Mouse (Mus musculus): ENCODE measurements around the gene Itpr2. TPM values are rescaled to one million over a fixed set of nuclear protein-coding genes. Genes with fewer than 3 reads are reported as not detected.

Gene Itpr2
- 92.8 and 138 TPM in 2 replicates for polyA plus RNA-seq (2015; fragmentation: Nextera tagmentation; extraction: Ambion mirVana)

GRCm38 (mm10) chr6:146501866-146502804 lies at the start of gene Itpr2:
Gene Itpr2, minus strand, starts transcription at chr6:146502223.
- peak; percentile 82 for DNase-seq (ENCODE audit: low spot score)

DNA sequence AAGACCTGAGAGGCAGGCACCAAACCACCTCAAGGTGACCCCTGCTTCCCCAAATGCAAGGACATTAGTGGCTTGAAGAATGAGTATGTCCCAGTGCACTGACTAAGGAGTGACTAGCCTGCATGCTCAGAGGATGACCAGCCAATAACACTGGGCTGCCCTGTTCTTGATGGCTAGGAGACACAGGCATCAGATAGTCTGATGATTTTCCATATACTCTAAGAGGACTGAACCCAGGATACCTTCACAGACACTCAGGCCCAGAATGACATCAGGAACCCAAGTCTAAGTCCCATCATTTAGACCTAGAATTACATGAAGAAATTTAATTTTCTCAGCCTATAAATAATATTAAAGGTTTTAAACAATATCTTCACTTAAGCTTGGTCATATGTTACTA lies 49.3 kb upstream of the Itpr2 start:
- no peak for DNase-seq (ENCODE audit: low spot score)

GRCm38 (mm10) chr6:146550421-146550820 lies 48.4 kb upstream of the Itpr2 start:
- no peak for DNase-seq (ENCODE audit: low spot score)

GRCm38 (mm10) chr6:146545289-146545865 lies 43.4 kb upstream of the Itpr2 start:
- no peak for DNase-seq (ENCODE audit: low spot score)

- peak; percentile 19 for DNase-seq (ENCODE audit: low spot score)
These were observed 42.6 kb upstream of the Itpr2 start for GRCm38 (mm10) chr6:146544622-146545021.

DNA sequence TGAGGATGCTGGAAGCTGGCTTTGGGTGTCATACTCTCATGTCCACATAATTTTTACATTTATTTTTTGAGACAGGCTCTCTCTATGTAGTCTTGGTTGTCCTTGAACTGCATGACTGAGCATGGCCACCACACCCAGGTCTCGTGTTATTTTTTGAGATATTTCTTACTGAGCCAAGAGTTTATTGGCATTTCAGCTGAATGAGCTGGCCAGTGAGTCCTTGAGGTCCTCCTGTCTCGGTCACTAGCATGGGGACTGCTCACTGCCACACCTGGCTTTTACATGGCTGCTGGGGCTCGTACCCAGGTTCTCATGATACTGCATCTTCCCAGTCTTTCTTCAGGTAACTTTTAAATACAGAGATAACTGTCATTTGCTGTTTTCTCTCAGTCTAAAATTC lies 38.4 kb upstream of the Itpr2 start:
- DNase-seq (ENCODE audit: low spot score) = no peak

GRCm38 (mm10) chr6:146538661-146539060 lies 36.6 kb upstream of the Itpr2 start:
- no peak for DNase-seq (ENCODE audit: low spot score)

DNA sequence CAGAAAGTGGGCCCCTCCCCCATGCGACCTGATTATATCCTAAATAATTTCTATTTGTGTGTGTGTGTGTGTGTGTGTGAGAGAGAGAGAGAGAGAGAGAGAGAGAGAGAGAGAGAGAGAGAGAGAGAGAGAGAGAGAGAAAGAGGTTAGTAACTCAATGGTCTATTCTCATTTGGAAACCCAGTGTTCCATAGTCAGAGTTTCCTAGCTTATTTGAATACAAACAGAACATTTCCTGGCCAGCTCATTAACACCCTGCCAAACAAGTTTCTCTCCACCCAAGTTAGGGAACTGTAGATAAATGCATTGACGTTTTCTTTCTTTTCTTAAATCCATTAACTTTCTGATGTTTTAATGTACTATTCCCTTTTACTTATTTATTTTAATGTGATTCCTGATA lies 36.0 kb upstream of the Itpr2 start:
- DNase-seq (ENCODE audit: low spot score) = no peak

DNA sequence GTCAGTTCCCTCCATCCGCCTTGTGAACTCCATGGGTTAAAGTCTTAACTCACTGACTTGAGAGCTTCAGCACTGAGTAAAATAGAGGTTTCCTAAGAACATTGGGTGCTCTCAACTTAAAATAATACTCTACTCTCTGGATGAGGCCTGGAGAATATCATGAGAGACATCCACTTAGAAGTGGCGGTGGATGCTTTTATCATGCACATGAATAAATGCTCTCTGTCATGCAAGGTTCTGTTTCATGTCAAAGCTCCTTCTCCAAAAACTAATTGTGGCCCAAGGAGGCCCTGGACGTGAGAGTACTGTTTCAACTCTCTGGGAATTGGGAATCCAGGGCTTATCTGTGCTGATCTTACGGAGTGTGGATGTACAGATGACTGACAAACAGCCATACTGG lies 35.1 kb upstream of the Itpr2 start:
- no peak for DNase-seq (ENCODE audit: low spot score)

- DNase-seq (ENCODE audit: low spot score) = no peak
These were observed 33.5 kb upstream of the Itpr2 start for GRCm38 (mm10) chr6:146535501-146535900.

DNA sequence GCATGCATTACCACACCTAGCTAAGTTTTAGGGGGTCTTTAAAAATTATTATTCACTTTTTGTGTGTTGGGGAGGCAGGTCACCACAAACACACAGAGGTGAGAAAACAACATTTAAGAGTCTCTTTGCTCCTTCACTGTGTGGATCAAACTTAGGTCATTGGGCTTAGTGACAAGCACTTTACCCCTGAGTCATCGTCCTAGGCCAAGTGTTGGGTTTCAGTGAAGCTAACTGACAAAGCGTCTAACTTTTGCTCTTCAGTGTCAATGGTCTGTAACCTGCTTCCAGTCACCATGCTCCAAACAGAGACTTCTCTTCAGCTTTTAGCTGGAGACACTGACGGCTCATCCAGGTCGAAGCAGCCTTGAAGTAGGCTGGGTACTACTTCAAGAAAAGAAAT lies 31.1 kb upstream of the Itpr2 start:
- DNase-seq (ENCODE audit: low spot score) = no peak

GRCm38 (mm10) chr6:146530769-146531168 lies 28.7 kb upstream of the Itpr2 start:
- DNase-seq (ENCODE audit: low spot score) = no peak

DNA sequence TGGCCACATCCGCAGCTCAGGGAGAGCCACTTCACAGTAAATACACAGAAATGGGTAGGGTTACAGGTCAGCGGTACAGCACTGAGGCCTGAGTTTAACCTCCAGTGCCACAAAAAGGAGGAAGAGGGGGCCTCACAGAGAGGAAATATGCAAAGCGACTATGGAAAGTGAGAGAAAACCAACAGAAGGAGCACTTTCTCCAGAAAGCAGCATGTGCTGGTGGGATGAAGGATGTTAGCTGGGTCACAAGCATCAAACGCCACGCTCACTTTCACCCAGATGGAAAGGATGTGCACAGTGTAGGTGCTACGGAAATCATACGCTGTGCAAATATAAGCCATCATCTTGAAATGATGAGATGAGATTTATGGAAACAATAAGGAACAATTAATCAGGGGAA lies 28.3 kb upstream of the Itpr2 start:
- no peak for DNase-seq (ENCODE audit: low spot score)

DNA sequence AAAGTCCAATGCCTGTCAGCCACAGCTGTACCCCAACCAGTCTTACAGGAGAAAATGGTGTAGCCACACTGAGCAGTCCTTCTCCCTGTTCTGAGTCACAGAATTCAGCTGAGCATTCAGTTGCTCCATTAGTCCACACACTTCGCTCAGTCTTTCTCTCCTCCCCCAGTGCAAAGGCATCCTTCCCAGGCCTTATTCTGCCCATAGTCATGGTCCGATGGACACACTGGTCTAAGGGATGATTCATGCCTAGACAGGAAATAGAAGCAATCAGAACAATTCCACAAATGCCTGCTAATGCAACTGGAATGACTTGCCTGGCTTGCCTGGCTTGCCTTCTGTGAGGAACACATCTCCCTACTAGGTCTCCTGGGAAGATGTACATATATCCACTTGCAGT lies 25.5 kb upstream of the Itpr2 start:
- no peak for DNase-seq (ENCODE audit: low spot score)

DNA sequence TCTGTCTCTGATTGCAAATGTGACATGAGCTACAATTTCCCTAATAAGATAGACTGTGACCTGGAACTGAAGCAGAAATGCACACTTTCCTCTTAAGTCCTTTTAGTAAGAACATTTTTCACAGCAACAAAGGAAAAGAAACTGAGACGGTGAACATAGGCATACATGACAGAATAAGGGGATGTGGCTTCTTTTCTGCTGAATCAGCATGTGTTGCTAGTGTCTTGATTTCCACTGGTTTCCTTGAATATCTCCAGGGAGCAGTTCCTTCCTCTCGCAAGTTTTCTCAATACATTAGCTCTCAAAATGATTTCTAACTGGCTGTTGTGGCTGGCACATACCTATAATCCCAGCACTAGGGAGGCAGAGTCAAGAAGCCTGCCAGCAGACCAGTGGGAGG lies 23.5 kb upstream of the Itpr2 start:
- DNase-seq (ENCODE audit: low spot score) = no peak

DNA sequence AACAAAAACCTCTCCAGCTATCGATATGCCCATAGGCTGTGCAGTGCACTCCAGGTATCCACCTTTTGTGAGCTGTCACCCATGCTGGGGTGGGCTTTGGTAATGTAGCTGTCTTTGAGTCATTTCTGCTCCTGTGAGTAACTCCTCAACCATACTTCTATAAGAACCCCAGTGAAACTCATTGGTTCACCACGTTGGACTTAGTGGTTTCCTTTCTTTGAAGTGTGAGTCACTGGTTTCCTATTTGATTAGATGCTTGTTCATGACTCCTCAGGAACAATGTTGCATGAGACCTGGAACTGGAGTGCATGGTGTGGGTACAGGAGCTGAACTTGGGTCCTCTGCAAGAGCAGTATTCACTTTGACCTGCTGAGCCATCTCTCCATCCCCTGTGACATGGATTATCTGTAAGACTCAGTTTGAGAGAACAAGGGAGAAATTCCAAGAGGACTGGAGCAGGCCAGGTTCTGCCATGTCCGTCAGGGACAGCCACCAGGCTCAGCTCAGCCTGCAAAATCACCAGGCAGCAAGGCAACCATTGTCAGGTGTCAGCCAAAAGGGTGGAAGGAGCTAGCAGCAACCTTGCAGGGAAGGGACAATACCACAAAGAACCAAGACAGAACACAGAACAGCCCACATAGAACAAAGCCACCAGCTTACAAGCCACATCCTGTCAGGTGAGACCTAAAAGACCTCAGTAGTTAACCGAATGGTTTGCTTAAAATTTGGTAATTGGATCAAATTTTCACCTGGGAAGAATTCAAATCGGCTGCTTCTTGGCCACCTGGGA lies 19.6 kb upstream of the Itpr2 start:
- peak; percentile 79 for DNase-seq (ENCODE audit: low spot score)

GRCm38 (mm10) chr6:146519019-146519418 lies 17.0 kb upstream of the Itpr2 start:
- no peak for DNase-seq (ENCODE audit: low spot score)

- DNase-seq (ENCODE audit: low spot score) = peak; percentile 69
These were observed 13.9 kb upstream of the Itpr2 start for GRCm38 (mm10) chr6:146515936-146516335.

- peak; percentile 90 for DNase-seq (ENCODE audit: low spot score)
These were observed 12.5 kb upstream of the Itpr2 start for GRCm38 (mm10) chr6:146514531-146514948.

GRCm38 (mm10) chr6:146513899-146514298 lies 11.9 kb upstream of the Itpr2 start:
- DNase-seq (ENCODE audit: low spot score) = no peak

DNA sequence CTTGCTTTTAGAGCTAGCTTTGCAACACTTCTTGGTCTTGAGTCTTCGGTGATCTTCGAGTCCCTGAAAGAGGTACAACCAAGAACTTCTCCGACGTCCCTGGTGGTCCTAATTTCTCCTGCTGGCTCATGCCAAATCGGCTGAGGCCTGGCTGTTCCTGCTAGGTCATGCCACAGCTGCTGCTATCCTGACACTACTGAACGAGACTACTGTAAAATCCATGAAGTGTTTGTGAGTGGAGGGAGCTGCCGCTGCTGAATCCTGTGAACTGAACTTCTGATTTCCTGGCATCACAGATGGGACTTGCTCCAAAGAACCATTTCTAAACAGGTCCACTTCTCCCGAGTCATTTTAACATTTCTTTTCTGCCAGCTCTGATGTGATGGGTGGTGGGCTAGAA lies 11.4 kb upstream of the Itpr2 start:
- no peak for DNase-seq (ENCODE audit: low spot score)

DNA sequence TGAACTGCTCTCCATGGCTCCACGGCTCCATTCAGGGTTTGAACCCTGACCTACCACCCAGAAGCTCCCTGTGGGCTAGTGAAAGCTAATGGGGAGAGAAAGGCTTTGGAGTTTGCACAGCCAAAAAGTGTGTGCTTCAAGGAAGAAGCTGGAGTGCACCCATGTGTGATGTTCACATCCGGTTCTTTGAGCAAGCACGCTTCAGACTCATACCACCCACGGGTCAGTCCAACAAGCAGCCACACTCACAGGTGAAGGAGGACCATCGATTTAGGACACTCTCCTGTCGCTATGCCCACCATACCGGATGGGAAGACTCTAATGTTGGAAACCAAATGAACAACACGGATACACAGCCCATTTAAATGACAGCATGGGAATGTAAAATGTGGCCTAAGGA lies 9.5 kb upstream of the Itpr2 start:
- DNase-seq (ENCODE audit: low spot score) = no peak

Measured in thymus, postnatal 0 days (tissue).